Mouse (Mus musculus) adrenal gland, adult 8-10 months (tissue): Measurements from ENCODE around the gene Gm21987. TPM values are rescaled to one million over a fixed set of nuclear protein-coding genes. Genes with fewer than 3 reads are reported as not detected.

Experiments used
- DNase-seq: peaks from one replicate; pipeline ENCODE4 v3.0.0; 2022
- total RNA-seq, 4 experiments: library from RNA; stranded (reverse); gene quantifications; 2 replicates each; pipeline ENCODE4 v1.2.4; 2022

Gene Gm21987
- total RNA-seq, 4 experiments from 2014 or later: 0.97 TPM; not detected in 3

- no peak for DNase-seq
These were observed 48.4 kb downstream of the Gm21987 start for GRCm38 (mm10) chr16:38395060-38395730.

GRCm38 (mm10) chr16:38396155-38396554, 49.3 kb downstream of the Gm21987 start:
- DNase-seq: peak; percentile 94

GRCm38 (mm10) chr16:38398266-38398665, 51.4 kb downstream of the Gm21987 start:
- no peak for DNase-seq

GRCm38 (mm10) chr16:38399076-38399475, 52.2 kb downstream of the Gm21987 start:
- DNase-seq: no peak

GRCm38 (mm10) chr16:38399531-38400231, 52.8 kb downstream of the Gm21987 start:
- peak; percentile 74 for DNase-seq

GRCm38 (mm10) chr16:38400311-38400960, 53.6 kb downstream of the Gm21987 start:
- DNase-seq: no peak

- no peak for DNase-seq
These were observed 54.6 kb downstream of the Gm21987 start for GRCm38 (mm10) chr16:38401468-38401867.

GRCm38 (mm10) chr16:38403639-38404038, 56.8 kb downstream of the Gm21987 start:
- no peak for DNase-seq

GRCm38 (mm10) chr16:38406293-38406692, 59.5 kb downstream of the Gm21987 start:
- DNase-seq: no peak

GRCm38 (mm10) chr16:38406708-38407107, 59.9 kb downstream of the Gm21987 start:
- no peak for DNase-seq

GRCm38 (mm10) chr16:38407584-38407983, 60.7 kb downstream of the Gm21987 start:
- DNase-seq: no peak

- DNase-seq: no peak
These were observed 61.6 kb downstream of the Gm21987 start for GRCm38 (mm10) chr16:38408416-38408815.

Other genes with a start within 250 kb of the Gm21987 start
- under 1 TPM in 1 of 4 experiments, not detected in 3; 0.11 TPM for gene Nr1i2, start 52.2 kb upstream of the Gm21987 start, total RNA-seq
- gene Maats1, start 4.9 kb upstream of the Gm21987 start, total RNA-seq: 1 to 10 TPM in 1 of 4 experiments, under 1 TPM in 3; 0.38 to 1.0 (median 0.46) TPM
- 100 to 1,000 TPM; 171 to 378 (median 215) TPM for gene Cox17, start within 50 bp of the Gm21987 start, total RNA-seq
- 1 to 10 TPM in 2 of 4 experiments, under 1 TPM in 2; 0.66 to 2.5 (median 0.94) TPM for gene Popdc2, start 15.2 kb downstream of the Gm21987 start, total RNA-seq
- 10 to 100 TPM; 12.0 to 56.7 (median 30.9) TPM for gene Pla1a, start 86.1 kb downstream of the Gm21987 start, total RNA-seq
- 10 to 100 TPM; 49.8 to 51.5 (median 50.1) TPM for gene Adprh, start 105.7 kb downstream of the Gm21987 start, total RNA-seq
- gene Cd80, start 108.5 kb downstream of the Gm21987 start, total RNA-seq: under 1 TPM; 0.41 to 0.83 (median 0.65) TPM
- gene Timmdc1, start 175.6 kb downstream of the Gm21987 start, total RNA-seq: 10 to 100 TPM; 41.2 to 46.5 (median 44.5) TPM
- 10 to 100 TPM; 34.4 to 46.4 (median 42.1) TPM for gene Poglut1, start 203.2 kb downstream of the Gm21987 start, total RNA-seq
- 100 to 1,000 TPM in 2 of 4 experiments, 10 to 100 TPM in 2; 79.2 to 118 (median 92.6) TPM for gene Tmem39a, start 211.7 kb downstream of the Gm21987 start, total RNA-seq